Mouse (Mus musculus) neural tube, embryonic 10.5 days (tissue): ENCODE data around the gene Paxx.
"Not testable (repeated sequence)": the region's sequence is repeated elsewhere in the genome, so short reads cannot be mapped to it uniquely, and the experiment has no call there.

Experiments used
- DNase-seq: peaks from one replicate; pipeline ENCODE4 v3.0.0-alpha.2; 2017; ENCODE audit warnings: low spot score; ENCODE audit errors: extremely low spot score

Gene Paxx

GRCm38 (mm10) chr2:25413436-25413835 lies 47.5 kb downstream of the Paxx start:
- DNase-seq, result not testable (repeated sequence)

GRCm38 (mm10) chr2:25408908-25409307 lies 52.0 kb downstream of the Paxx start:
- no peak for DNase-seq
